Mouse (Mus musculus): ENCODE measurements at regions not wholly inside any gene's neighbourhood (a gene's known extent, or its start where the extent isn't known, plus 50 kb on each side); places are given as distances from the start of the nearest gene placed in this dataset.

GRCm38 (mm10) chr8:26910186-26910585, 66.9 kb upstream of the Zfp703 start:
- no peaks in the 10 kb centered on the region for H3K36me3 ChIP-seq
- WGBS, result 85% methylated on average over 3 of the region's 3 CpGs
- peaks cover 14% of the 10 kb centered on the region for H3K4me1 ChIP-seq
- H3K4me3 ChIP-seq, result no peak overlapping the region
- no peaks in the 10 kb centered on the region for H3K9me3 ChIP-seq
- no peak for DNase-seq (ENCODE audit: low spot score)
- no peaks in the 10 kb centered on the region for H3K27me3 ChIP-seq (ENCODE audit: insufficient read depth, poor library complexity, severe bottlenecking)
- H3K27ac ChIP-seq, result no peak overlapping the region

GRCm38 (mm10) chr8:26913562-26914529, 63.3 kb upstream of the Zfp703 start:
- Histone ChIP-seq H3K27me3 (ENCODE audit: insufficient read depth, poor library complexity, severe bottlenecking) (no peaks in the 10 kb centered on the region; the same call in 1 of the 2 replicates), H3K9me3 (no peaks in the 10 kb centered on the region), H3K4me3 (no peak overlapping the region), H3K27ac (no peak overlapping the region), H3K4me1 (0 out of 2 replicates have a peak, but pooled peaks cover 2% of the 10 kb centered on the region), H3K36me3 (no peaks in the 10 kb centered on the region)
- WGBS, result 78% methylated on average over 18 of the region's 18 CpGs
- no peak for DNase-seq (ENCODE audit: low spot score)

- Histone ChIP-seq H3K4me3 (no peak overlapping the region), H3K27me3 (ENCODE audit: insufficient read depth, poor library complexity, severe bottlenecking) (no peaks in the 10 kb centered on the region; the same call in 1 of the 2 replicates), H3K9me3 (no peaks in the 10 kb centered on the region), H3K36me3 (no peaks in the 10 kb centered on the region), H3K27ac (no peak overlapping the region), H3K4me1 (0 out of 2 replicates have a peak, but pooled peaks cover 2% of the 10 kb centered on the region)
- DNase-seq (ENCODE audit: low spot score), result no peak
- 86% methylated on average over 8 of the region's 8 CpGs for WGBS
These were observed 61.4 kb upstream of the Zfp703 start for GRCm38 (mm10) chr8:26915731-26916130.

GRCm38 (mm10) chr8:26921531-26922177, 55.5 kb upstream of the Zfp703 start:
- WGBS, result 80% methylated on average over 5 of the region's 5 CpGs
- Histone ChIP-seq H3K27ac (no peak overlapping the region), H3K4me3 (no peak overlapping the region), H3K4me1 (peaks cover 11% of the 10 kb centered on the region), H3K36me3 (no peaks in the 10 kb centered on the region), H3K27me3 (ENCODE audit: insufficient read depth, poor library complexity, severe bottlenecking) (peaks cover 5% of the 10 kb centered on the region; the same call in 1 of the 2 replicates), H3K9me3 (no peaks in the 10 kb centered on the region)
- no peak for DNase-seq (ENCODE audit: low spot score)

GRCm38 (mm10) chr8:26922178-26922540, 55.0 kb upstream of the Zfp703 start:
- Histone ChIP-seq H3K27me3 (ENCODE audit: insufficient read depth, poor library complexity, severe bottlenecking) (peaks cover 5% of the 10 kb centered on the region; the same call in 1 of the 2 replicates), H3K4me1 (peaks cover 11% of the 10 kb centered on the region), H3K36me3 (no peaks in the 10 kb centered on the region), H3K9me3 (no peaks in the 10 kb centered on the region), H3K4me3 (no peak overlapping the region), H3K27ac (no peak overlapping the region)
- DNase-seq (ENCODE audit: low spot score), result peak; percentile 64
- 85% methylated on average over 5 of the region's 5 CpGs for WGBS

GRCm38 (mm10) chr8:26923166-26923565, 54.0 kb upstream of the Zfp703 start:
- peaks cover 11% of the 10 kb centered on the region for H3K4me1 ChIP-seq
- WGBS, result 34% methylated on average over 8 of the region's 8 CpGs
- H3K27me3 ChIP-seq (ENCODE audit: insufficient read depth, poor library complexity, severe bottlenecking), result peaks cover 5% of the 10 kb centered on the region; the same call in 1 of the 2 replicates
- 0 out of 2 replicates have a peak overlapping the region, but pooled peaks have one; percentile 59 for H3K27ac ChIP-seq
- no peaks in the 10 kb centered on the region for H3K9me3 ChIP-seq
- H3K4me3 ChIP-seq, result no peak overlapping the region
- peak; percentile 83 for DNase-seq (ENCODE audit: low spot score)
- no peaks in the 10 kb centered on the region for H3K36me3 ChIP-seq

Data from heart, embryonic 10.5 days (tissue).